Mouse (Mus musculus): Measurements from ENCODE around the gene Galns. TPM values are rescaled to one million over a fixed set of nuclear protein-coding genes. Genes with fewer than 3 reads are reported as not detected.

The Galns gene
- polyA plus RNA-seq, 1 experiment from 2014 or later = 5.4 TPM

DNA sequence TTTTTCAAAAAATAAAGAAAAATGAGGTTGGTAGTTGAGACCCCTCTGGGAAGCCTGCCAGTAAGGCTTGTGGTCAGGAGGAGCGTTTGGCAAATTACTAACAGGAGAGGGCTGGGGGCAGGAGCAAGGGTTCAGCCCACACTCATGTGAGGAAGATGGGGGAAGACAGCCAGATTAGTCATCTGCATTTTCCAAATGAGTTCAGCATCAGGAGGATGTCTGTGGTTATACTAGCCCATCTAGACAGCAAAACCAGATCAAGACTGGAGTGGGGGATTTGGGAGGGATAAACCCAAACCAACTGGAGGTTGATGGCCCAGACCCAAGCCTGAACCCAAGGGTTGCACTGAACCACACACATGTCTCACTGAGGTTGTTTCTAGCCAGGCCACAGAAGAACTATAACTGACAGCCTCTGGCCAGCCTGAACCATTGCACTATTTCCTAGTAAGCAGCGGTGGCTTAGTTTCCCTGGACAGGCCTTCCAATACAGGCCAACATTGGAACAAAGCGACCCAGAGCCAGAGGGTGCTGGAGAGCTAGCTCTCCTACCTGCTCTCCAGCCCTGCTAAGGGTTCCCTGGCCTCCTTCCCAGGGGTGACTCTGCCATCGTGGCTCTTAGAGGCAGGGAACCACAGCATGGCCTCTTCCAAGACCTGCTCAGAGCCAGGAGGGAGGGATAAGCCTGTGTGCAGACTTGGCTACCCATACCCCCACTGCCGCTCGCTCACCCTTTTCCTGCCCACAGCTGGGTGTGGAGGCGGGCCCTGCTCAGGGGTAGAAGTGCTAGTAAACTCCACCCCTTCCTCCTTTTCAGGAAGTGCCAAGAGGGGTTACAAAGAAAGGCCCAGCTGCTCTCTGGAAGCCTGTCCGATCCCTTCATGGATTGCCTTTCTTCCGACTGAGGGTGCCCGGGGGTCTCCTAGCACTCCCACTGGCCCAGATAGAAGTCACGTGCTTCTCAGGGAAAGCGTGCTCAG, 54.9 kb downstream of the Galns start:
- 65% methylated on average over 12 of the region's 12 CpGs for WGBS

DNA sequence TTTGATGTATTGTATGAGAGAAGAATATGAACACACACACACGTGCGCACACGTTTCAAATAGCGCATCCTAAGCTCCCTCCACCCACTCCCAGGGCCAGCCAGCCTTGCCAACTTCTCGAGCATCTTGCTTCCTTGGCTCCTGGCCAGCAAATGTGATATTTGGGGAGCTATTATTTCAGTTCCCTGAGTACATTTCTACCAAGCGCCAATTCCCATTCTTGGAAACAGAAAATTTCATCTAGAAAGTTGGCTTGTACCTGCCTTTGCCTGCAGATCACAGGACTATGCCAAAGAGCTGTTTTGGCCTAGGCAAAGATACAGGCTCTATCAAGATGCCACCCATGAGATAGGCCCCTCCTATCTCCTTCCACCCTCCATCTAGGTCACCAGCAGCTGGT, 56.5 kb downstream of the Galns start:
- H3K27me3 ChIP-seq = peaks cover 29% of the 10 kb centered on the region
- H3K27ac ChIP-seq = no peak overlapping the region
- ATAC-seq (ENCODE audit: low FRiP score) = no peak
- H3K4me3 ChIP-seq = no peak overlapping the region
- H3K36me3 ChIP-seq = no peaks in the 10 kb centered on the region
- H3K4me1 ChIP-seq (replicated peaks) = peaks cover 20% of the 10 kb centered on the region
- no peak overlapping the region for H3K4me2 ChIP-seq
- 91% methylated on average over 6 of the region's 6 CpGs for WGBS
- H3K9ac ChIP-seq = no peak overlapping the region
- no peaks in the 10 kb centered on the region for H3K9me3 ChIP-seq

More for the DNA sequence above, 54.9 kb downstream of the Galns start:
- Histone ChIP-seq H3K36me3 (no peaks in the 10 kb centered on the region), H3K9me3 (no peaks in the 10 kb centered on the region), H3K9ac (no peak overlapping the region), H3K4me2 (no peak overlapping the region), H3K27me3 (peaks cover 13% of the 10 kb centered on the region), H3K4me3 (no peak overlapping the region), H3K27ac (0 out of 2 replicates have a peak overlapping the region, but pooled peaks have one; percentile 14), H3K4me1 (replicated peaks) (peaks cover 7% of the 10 kb centered on the region)
- no peak for ATAC-seq (ENCODE audit: low FRiP score)

DNA sequence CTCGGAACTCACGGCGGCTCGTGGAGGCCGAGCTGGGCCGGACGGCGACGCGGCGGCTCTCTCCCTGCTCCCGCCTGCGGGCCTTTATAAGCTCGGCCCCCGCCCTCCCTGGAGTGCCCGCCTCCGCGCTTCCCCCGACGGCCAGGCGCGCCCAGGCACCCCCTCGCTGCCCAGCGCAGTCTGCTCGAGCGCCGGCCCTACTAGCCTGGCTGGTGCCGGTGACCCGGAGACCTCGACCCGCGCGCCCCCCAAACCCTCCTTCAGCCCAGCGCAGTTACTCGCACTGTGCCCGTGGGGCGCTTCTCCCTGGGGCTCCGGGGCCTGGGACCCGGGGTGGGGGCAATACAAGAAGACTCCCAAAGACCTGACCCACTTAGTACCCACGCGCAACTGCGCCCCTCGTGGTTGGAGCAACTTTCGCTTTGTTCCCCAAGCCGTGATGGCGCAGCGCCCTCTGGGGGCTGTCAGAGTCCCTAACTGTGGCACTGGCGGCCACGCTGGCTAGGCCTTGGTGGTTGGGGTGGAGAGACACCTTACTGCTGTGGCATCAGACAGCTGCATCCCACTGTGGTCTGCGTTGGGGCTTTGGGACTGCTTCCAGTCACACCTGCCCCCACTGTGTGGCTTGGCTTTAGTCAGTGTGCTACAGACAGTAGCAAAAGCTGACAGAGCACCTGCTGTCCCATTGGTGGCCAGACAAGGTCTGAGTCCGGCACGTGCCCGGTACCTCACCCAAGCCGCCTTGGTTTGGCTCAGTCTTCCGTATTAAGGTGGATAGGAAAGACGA, 59.8 kb downstream of the Galns start, which contains the start of gene Piezo1:
Gene Piezo1 (minus strand): TSS at position 65 of the 787 bp plus-strand sequence.
- Histone ChIP-seq H3K4me3 (peak within 1 kb of the TSS; percentile 52), H3K4me1 (replicated peaks) (peaks cover 21% of the 10 kb centered on the region), H3K36me3 (no peaks in the 10 kb centered on the region), H3K27me3 (peaks cover 51% of the 10 kb centered on the region), H3K27ac (no peak within 1 kb of the TSS), H3K9ac (peak within 1 kb of the TSS; percentile 76), H3K4me2 (peak within 1 kb of the TSS; percentile 87), H3K9me3 (no peaks in the 10 kb centered on the region)
- ATAC-seq (ENCODE audit: low FRiP score) = peak; percentile 71
- 12% methylated on average over 56 of the region's 56 CpGs for WGBS

DNA sequence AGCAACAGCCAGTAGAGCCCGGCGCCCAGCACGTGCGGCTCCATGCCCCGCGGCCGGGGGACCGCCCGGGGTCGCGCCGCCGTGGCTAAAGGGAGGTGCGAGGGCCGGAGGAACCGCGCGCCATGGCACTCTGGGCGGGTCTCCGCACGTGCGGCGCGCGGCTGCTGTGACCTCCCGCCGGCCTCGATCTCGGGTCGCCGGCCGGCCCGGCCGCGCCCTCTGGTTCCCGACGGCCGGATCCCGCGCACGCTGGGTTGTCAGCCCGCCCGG, 60.3 kb downstream of the Galns start:
- peak; percentile 31 for ATAC-seq (ENCODE audit: low FRiP score)
- no peak overlapping the region for H3K27ac ChIP-seq
- under 1% methylated on average over 28 of the region's 43 CpGs for WGBS

DNA sequence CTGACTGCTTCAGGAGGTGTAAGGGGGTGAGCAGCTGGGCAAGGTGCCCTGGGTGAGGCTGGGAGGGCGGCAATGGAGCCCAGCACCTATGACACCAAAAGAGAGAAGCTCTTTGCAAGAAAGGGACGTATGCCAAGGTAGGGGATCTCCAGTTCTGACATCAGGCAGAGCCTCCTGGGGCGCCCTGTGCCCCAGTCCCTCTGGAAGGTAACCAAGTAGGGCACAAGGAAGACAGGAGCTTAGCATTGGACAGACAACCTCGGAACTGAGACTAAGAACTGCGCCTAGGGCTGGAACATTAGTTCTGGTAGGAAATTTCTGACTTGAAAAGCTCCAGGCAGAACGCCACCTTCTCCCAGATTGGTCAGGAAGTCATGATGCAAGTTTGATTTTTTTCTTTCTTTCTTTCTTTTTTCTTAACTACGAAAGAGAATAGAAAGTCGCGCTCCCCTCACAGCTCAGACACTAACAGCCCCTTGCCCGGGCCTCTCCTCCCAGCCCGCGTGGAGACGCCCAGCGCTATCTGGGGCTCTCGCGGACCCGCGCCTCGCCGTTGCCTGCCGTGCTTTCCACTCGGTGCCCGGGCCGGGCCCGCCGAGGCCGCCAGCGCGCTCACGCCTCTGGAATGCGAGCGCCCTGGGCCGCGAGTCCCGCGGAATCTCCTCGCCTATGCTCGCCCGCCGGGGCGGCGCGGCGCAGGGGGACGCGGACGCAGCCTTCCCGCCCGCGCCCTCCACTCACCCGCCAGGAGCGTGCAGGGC, 60.8 kb downstream of the Galns start:
- H3K9ac ChIP-seq = peak overlapping the region; percentile 76
- peak; percentile 49 for ATAC-seq (ENCODE audit: low FRiP score)
- H3K9me3 ChIP-seq = no peaks in the 10 kb centered on the region
- peaks cover 21% of the 10 kb centered on the region for H3K4me1 ChIP-seq (replicated peaks)
- no peaks in the 10 kb centered on the region for H3K36me3 ChIP-seq
- H3K4me3 ChIP-seq = peak overlapping the region; percentile 52
- peaks cover 51% of the 10 kb centered on the region for H3K27me3 ChIP-seq
- peak overlapping the region; percentile 87 for H3K4me2 ChIP-seq
- WGBS = 5% methylated on average over 52 of the region's 52 CpGs
- H3K27ac ChIP-seq = no peak overlapping the region

More for the DNA sequence above, 60.3 kb downstream of the Galns start:
- H3K9ac ChIP-seq = peak overlapping the region; percentile 76
- H3K27me3 ChIP-seq = peaks cover 51% of the 10 kb centered on the region
- peak overlapping the region; percentile 52 for H3K4me3 ChIP-seq
- H3K9me3 ChIP-seq = no peaks in the 10 kb centered on the region
- no peaks in the 10 kb centered on the region for H3K36me3 ChIP-seq
- H3K4me2 ChIP-seq = peak overlapping the region; percentile 87
- peaks cover 21% of the 10 kb centered on the region for H3K4me1 ChIP-seq (replicated peaks)

DNA sequence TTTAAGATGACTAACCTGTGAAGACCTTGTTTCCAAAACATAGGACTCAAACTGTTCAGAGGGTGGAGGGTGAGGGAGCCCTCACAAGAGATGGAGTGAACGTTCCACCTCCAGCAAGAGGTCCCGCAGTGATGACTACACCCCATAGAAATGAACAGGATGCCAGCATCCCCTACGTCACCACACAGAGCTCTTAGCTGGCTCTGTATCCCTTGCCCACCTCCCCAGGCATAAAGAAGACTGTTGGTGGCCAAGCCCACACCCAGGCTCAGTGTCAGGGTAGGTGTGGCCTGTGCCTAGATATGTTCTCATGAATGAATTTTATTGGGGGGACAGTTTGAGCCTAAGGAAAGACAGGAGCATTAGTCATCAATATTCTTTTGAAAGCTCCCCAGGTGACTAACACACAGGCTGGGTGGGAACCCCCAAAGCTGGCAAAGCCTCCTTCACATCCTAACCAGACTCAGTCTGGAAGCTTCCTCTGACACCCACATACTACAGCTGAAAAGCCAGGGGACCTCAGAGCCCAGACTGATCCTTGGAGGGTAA, 62.3 kb downstream of the Galns start:
- 81% methylated on average over 3 of the region's 3 CpGs for WGBS
- H3K9me3 ChIP-seq = no peaks in the 10 kb centered on the region
- H3K9ac ChIP-seq = no peak overlapping the region
- no peak overlapping the region for H3K4me2 ChIP-seq
- H3K4me3 ChIP-seq = no peak overlapping the region
- peaks cover 21% of the 10 kb centered on the region for H3K4me1 ChIP-seq (replicated peaks)
- peaks cover 51% of the 10 kb centered on the region for H3K27me3 ChIP-seq
- H3K36me3 ChIP-seq = no peaks in the 10 kb centered on the region
- ATAC-seq (ENCODE audit: low FRiP score) = no peak
- no peak overlapping the region for H3K27ac ChIP-seq

DNA sequence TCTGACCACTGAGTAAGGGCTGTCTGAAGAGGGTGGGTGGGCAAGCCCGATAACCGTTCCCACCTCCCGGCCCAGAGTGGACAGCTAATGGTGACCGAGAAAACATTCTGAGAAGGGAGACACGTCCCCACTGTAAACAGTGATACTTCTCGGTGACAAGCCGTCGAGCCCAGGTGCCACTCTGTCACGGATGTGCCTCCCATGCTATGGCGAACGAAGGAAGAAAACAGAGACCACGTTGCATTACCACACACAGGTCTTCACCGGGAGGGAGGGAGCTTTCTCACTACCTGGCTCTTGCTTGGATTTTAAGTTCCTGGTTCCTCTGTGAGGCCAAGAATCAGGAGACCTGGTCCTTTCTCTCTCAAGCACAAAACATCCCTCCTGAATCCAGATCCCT, 62.9 kb downstream of the Galns start:
- 78% methylated on average over 13 of the region's 13 CpGs for whole genome bisulfite sequencing
- no peaks in the 10 kb centered on the region for H3K36me3 ChIP-seq
- no peak overlapping the region for H3K27ac ChIP-seq

DNA sequence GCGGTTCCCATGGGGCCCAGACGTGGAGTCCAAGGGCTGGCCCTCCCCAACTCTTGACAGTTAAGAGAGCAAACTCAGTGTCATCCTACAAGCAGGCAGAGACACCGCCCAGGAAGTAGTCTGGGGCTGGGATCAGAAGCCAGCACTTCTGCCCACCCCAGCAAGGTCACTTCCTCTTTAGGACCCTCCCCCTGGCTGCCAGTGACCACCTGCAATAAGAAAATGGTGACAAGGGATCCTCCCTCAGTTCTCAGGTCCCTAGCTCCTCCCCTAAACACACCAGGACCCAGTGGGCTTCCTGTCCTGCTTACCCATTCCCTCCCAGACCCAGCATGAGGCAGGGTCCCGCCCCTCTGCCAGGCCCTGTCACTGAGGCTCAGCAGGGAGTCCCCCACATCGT, 63.4 kb downstream of the Galns start:
- Histone ChIP-seq H3K4me1 (replicated peaks) (peaks cover 21% of the 10 kb centered on the region), H3K4me3 (no peak overlapping the region), H3K36me3 (no peaks in the 10 kb centered on the region), H3K27me3 (peaks cover 48% of the 10 kb centered on the region), H3K27ac (no peak overlapping the region), H3K4me2 (0 out of 2 replicates have a peak overlapping the region, but pooled peaks have one; percentile 6), H3K9me3 (no peaks in the 10 kb centered on the region), H3K9ac (no peak overlapping the region)
- 39% methylated on average over 5 of the region's 5 CpGs for WGBS
- ATAC-seq (ENCODE audit: low FRiP score) = no peak

More for the DNA sequence above, 62.9 kb downstream of the Galns start:
- ATAC-seq (ENCODE audit: low FRiP score) = no peak
- Histone ChIP-seq H3K9me3 (no peaks in the 10 kb centered on the region), H3K4me3 (no peak overlapping the region), H3K27me3 (peaks cover 49% of the 10 kb centered on the region), H3K9ac (no peak overlapping the region), H3K4me2 (0 out of 2 replicates have a peak overlapping the region, but pooled peaks have one; percentile 6), H3K4me1 (replicated peaks) (peaks cover 21% of the 10 kb centered on the region)

DNA sequence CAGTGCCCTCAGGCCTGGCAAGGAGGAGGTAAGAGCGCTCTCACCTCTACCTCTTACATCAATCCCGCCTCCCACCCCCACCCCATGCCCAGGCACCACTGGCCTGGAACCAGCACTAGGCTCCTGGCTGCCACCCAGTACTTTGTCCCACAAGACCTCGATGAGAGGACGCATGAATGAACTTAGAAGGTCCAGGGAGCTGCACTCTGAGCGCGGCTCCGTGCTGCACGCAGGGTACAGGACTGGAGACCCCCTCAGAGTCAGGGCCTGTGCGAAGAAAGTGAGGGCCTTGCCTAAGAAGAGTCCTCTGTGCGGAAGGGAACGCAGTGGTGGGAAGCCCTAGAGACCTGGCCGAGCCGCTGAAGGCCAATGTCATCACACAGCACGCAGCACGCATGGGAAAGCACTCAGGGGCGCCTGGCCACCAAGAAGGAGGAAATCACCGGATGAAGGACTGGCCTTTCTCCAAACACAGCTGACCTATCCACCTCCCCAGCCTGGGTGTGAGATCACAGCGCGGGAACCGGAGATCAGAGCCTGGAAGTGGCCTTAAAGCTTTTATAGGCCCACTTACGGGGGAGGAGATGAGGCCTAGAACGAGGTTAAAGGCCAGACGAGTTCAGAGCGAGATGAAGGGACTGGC, 64.3 kb downstream of the Galns start:
- H3K4me3 ChIP-seq = no peak overlapping the region
- WGBS = 62% methylated on average over 24 of the region's 24 CpGs
- H3K9me3 ChIP-seq = no peaks in the 10 kb centered on the region
- H3K27ac ChIP-seq = peak overlapping the region; percentile 23; the same call in 1 of the 2 replicates
- H3K4me1 ChIP-seq (replicated peaks) = peaks cover 21% of the 10 kb centered on the region
- no peak overlapping the region for H3K4me2 ChIP-seq
- no peak for ATAC-seq (ENCODE audit: low FRiP score)
- no peaks in the 10 kb centered on the region for H3K36me3 ChIP-seq
- H3K9ac ChIP-seq = no peak overlapping the region
- peaks cover 44% of the 10 kb centered on the region for H3K27me3 ChIP-seq

DNA sequence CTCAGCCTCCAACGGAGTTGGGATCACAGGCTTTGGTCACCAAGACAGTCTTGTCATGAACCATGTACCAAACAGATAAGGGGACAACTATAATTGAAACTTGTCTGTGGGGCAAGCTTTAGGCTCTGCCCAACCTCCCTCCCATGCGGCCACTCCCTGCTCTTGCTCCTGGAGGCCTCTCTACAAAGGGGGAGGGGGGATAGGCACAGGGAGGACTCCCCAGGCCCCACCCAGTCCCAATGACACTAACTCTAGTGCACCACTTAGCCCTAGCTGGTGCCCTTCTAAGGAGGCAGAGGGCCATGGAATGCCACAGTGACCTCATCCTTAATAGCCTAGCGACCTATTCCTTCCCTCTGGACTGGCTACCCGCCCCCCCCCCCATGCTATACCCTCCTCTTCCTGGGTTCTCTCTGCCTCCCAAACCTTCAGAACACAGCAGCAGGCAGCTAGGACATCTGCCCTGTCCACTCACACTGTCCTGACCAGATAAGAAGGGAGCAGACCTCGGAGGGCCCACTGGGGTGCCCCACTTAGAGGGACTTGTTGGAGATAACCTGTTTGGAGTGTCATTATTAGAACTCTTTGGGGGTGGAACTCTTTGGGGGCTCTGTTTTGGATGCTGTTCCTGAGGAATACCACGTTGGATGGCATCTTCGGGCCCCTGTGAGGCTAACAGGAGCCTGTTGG, 65.1 kb downstream of the Galns start:
- Histone ChIP-seq H3K9ac (no peak overlapping the region), H3K27me3 (peaks cover 36% of the 10 kb centered on the region), H3K36me3 (no peaks in the 10 kb centered on the region), H3K4me3 (no peak overlapping the region), H3K9me3 (no peaks in the 10 kb centered on the region), H3K4me2 (no peak overlapping the region), H3K4me1 (replicated peaks) (peaks cover 18% of the 10 kb centered on the region), H3K27ac (no peak overlapping the region)
- WGBS = 88% methylated on average over 6 of the region's 7 CpGs
- no peak for ATAC-seq (ENCODE audit: low FRiP score)

DNA sequence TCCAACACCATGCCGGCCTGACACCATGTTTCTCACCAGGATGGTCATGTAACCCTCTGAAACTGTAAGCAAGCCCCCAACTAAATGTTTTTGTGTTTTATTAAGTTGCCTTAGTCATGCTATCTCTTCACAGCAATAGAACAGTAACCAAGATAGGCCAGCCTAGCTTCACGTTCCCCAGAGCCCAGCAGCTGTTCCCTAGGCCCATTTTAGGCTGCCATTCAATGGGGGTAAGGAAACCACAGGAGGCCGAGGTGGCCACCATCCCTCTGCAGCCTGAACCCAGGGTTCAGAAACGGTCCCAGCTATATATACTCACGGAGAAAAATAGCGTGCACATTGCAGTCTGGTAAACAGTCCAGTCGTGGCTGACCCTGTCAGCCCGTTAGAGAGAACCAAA, 67.1 kb downstream of the Galns start:
- Histone ChIP-seq H3K9me3 (no peaks in the 10 kb centered on the region), H3K4me1 (replicated peaks) (peaks cover 6% of the 10 kb centered on the region; the same call in 1 of the 2 replicates), H3K36me3 (no peaks in the 10 kb centered on the region), H3K27me3 (peaks cover 16% of the 10 kb centered on the region), H3K9ac (no peak overlapping the region), H3K4me3 (no peak overlapping the region), H3K27ac (no peak overlapping the region), H3K4me2 (no peak overlapping the region)
- 89% methylated on average over 8 of the region's 8 CpGs for WGBS
- ATAC-seq (ENCODE audit: low FRiP score) = no peak

Data from hindbrain, embryonic 13.5 days (tissue).